Mouse (Mus musculus) kidney, postnatal 25 days (tissue): ENCODE measurements around the gene Pgm5.

ENCODE experiments used
- DNase-seq, 2 experiments: peaks; one replicate each; pipeline ENCODE4 v3.0.0; 2021; ENCODE audit warnings: mixed read lengths in 2 of 2

Pgm5 gene

GRCm38 (mm10) chr19:24865436-24865835 is 3.8 kb upstream of the Pgm5 start:
- no peak for DNase-seq

- no peak for DNase-seq
Measured at GRCm38 (mm10) chr19:24861276-24861611, 411 bp downstream of the Pgm5 start.

GRCm38 (mm10) chr19:24851456-24852315 is 10.0 kb downstream of the Pgm5 start:
- DNase-seq: peak; percentile 50 to 54

- no peak for DNase-seq
Measured at GRCm38 (mm10) chr19:24848844-24849243, 12.8 kb downstream of the Pgm5 start.

- no peak for DNase-seq
Measured at GRCm38 (mm10) chr19:24848345-24848744, 13.3 kb downstream of the Pgm5 start.

GRCm38 (mm10) chr19:24845007-24845546 is 16.6 kb downstream of the Pgm5 start:
- DNase-seq: no peak

GRCm38 (mm10) chr19:24842080-24842479 is 19.6 kb downstream of the Pgm5 start:
- DNase-seq: peak; percentile 9 to 55

GRCm38 (mm10) chr19:24824517-24824916 is 37.1 kb downstream of the Pgm5 start:
- no peak for DNase-seq

- DNase-seq: no peak
Measured at GRCm38 (mm10) chr19:24815661-24816221, 45.9 kb downstream of the Pgm5 start.

- no peak for DNase-seq
Measured at GRCm38 (mm10) chr19:24812861-24813293, 48.8 kb downstream of the Pgm5 start.

GRCm38 (mm10) chr19:24812106-24812810 is 49.4 kb downstream of the Pgm5 start:
- no peak for DNase-seq

- no peak for DNase-seq
Measured at GRCm38 (mm10) chr19:24811451-24811850, 50.2 kb downstream of the Pgm5 start.

GRCm38 (mm10) chr19:24806013-24806412 is 55.6 kb downstream of the Pgm5 start:
- no peak for DNase-seq

GRCm38 (mm10) chr19:24797606-24798005 is 64.0 kb downstream of the Pgm5 start:
- peak; percentile 11 to 44 for DNase-seq

- DNase-seq: no peak
Measured at GRCm38 (mm10) chr19:24794350-24794749, 67.3 kb downstream of the Pgm5 start.

GRCm38 (mm10) chr19:24793545-24794139 is 68.0 kb downstream of the Pgm5 start:
- DNase-seq: no peak

- DNase-seq: no peak
Measured at GRCm38 (mm10) chr19:24792876-24793275, 68.8 kb downstream of the Pgm5 start.

GRCm38 (mm10) chr19:24785898-24786297 is 75.8 kb downstream of the Pgm5 start:
- DNase-seq: no peak

GRCm38 (mm10) chr19:24785056-24785675 is 76.5 kb downstream of the Pgm5 start:
- no peak for DNase-seq

GRCm38 (mm10) chr19:24783736-24784135 is 77.9 kb downstream of the Pgm5 start:
- DNase-seq: no peak

- DNase-seq: no peak
Measured at GRCm38 (mm10) chr19:24779996-24780395, 81.7 kb downstream of the Pgm5 start.

GRCm38 (mm10) chr19:24770345-24770744 is 91.3 kb downstream of the Pgm5 start:
- no peak for DNase-seq

- no peak for DNase-seq
Measured at GRCm38 (mm10) chr19:24767401-24767800, 94.3 kb downstream of the Pgm5 start.
